Mouse (Mus musculus) thymus, postnatal 36 days (tissue): ENCODE results near the gene Wfdc10.

ENCODE experiments used
- DNase-seq, 2 experiments: peaks; one replicate each; pipeline ENCODE4 v3.0.0; 2022; ENCODE audit warnings: mixed read lengths in 2 of 2

Wfdc10 gene

DNA sequence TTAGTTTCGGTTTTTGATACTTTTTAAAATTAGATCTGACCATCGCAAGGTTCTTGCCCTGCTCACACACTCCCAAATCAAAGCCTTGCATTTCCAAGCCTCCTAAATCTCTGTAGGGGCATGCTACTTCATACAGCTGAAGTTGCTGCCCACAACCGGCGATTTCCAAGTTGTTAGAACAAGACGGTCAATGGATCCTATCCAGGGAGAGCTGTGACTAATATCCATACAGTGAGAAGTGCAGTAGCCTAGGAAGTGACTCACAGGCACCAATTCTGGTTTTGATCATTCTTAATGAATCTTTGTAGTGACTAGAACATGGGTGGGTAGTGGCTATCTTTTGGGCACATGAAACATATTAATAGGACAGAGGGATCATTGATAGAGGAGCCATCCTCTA lies 45.9 kb downstream of the Wfdc10 start:
- no peak for DNase-seq

DNA sequence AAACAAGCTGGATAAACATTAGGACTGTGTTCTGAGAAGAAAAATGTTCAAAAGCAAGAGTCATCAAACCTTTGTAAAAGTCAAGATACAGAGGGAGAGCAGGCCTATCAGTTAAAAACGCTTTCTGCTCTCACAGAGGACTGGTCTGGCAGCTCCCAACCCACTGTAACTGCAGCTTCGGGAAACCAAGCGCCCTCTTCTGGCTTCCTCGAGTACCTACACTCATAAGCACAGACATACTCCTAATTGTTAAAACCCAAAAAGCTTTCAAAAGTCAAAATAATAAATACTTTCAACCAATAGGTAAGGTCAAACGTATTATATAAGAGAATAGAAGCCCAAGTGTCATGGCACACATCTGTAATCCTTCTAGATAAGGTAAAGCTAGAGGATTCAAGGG lies 48.4 kb downstream of the Wfdc10 start:
- no peak for DNase-seq

DNA sequence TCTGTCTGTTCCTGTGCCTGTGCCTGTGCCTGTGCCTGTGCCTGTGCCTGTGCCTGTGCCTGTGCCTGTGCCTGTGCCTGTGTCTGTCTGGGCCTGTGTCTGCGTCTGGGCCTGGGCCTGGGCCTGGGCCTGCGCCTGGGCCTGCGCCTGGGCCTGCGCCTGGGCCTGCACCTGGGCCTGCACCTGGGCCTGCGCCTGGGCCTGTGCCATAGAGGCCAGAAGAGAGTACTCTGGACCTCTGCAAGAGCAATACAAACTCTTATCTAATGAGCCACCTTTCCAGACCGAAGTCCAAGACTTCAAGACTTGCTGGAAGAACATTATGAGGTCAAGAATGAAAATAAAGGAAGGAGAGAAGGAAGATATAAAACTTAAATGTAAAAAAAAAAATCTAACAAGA lies 49.5 kb downstream of the Wfdc10 start:
- no peak for DNase-seq

DNA sequence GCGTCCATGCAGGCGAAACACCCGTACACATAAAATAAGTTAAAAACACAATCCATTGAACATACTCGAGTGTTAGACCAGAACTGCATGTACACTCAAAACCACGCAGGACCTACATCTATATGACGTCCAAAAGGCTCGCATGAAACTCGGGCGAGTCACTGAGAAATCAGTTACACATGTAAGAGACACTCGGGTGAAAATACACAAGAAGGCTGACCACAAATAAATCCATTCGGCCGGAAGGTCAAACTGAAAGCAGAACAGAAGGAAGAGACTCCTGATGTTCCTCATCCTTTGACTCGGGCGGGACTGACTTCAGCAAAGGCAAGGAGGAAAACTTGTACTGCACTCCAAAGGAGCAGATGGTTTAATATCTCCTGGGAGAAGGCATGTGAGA lies 50.1 kb downstream of the Wfdc10 start:
- no peak for DNase-seq
